Mouse (Mus musculus) lung, embryonic 16.5 days (tissue): ENCODE results near the gene Pigh. TPM values are rescaled to one million over a fixed set of nuclear protein-coding genes. Genes with fewer than 3 reads are reported as not detected.
A peak's percentile ranks its signal among the peaks of the same experiment; 100 is the strongest.

Experiments
- ATAC-seq: fragments of 200-750 bp; cut with Nextera tagmentation; 2 replicates; pipeline ENCODE4 v1.8.0; 2017; ENCODE audit warnings: low read depth, mild to moderate bottlenecking, moderate library complexity
- H3K27ac ChIP-seq: fragments of 300-500 bp; sonication (generic); 2 replicates; pipeline ENCODE4 v1.5.1; 2014; ENCODE audit warnings: mild to moderate bottlenecking, control low read depth, low read length
- H3K27me3 ChIP-seq: fragments of 300-500 bp; sonication (generic); 2 replicates; pipeline ENCODE4 v1.6.1; 2014; ENCODE audit warnings: low read depth, low read length, mixed read lengths; ENCODE audit not compliant: control insufficient read depth, insufficient read depth
- H3K36me3 ChIP-seq: fragments of 300-500 bp; sonication (generic); 2 replicates; pipeline ENCODE4 v1.6.1; 2014; ENCODE audit warnings: low read length; ENCODE audit not compliant: control insufficient read depth, insufficient read depth
- H3K4me1 ChIP-seq: fragments of 300-500 bp; sonication (generic); replicated peaks from 2 replicates; pipeline ENCODE4 v1.6.1; 2014; ENCODE audit warnings: low read length, mixed read lengths; ENCODE audit not compliant: control insufficient read depth, insufficient read depth
- H3K4me2 ChIP-seq: fragments of 300-500 bp; sonication (generic); 2 replicates; pipeline ENCODE4 v1.6.1; 2014; ENCODE audit warnings: low read depth, low read length, control low read depth
- H3K4me3 ChIP-seq: fragments of 300-500 bp; sonication (generic); 2 replicates; pipeline ENCODE4 v1.5.1; 2014; ENCODE audit warnings: mild to moderate bottlenecking, low read length, control low read depth
- H3K9ac ChIP-seq: fragments of 300-500 bp; sonication (generic); 2 replicates; pipeline ENCODE4 v1.6.1; 2014; ENCODE audit warnings: low read length, control low read depth
- H3K9me3 ChIP-seq: fragments of 300-500 bp; sonication (generic); 2 replicates; pipeline ENCODE4 v1.6.1; 2016; ENCODE audit warnings: low read length; ENCODE audit not compliant: control insufficient read depth
- WGBS: fragments of 180-500 bp; shearing (Covaris S2); extraction: QIAGEN DNeasy Blood & Tissue Kit; methylation state at CpG from one replicate; pipeline ENCODE4 v1.1.7; 2014; 5-methylcytosine and 5-hydroxymethylcytosine counted together
- polyA plus RNA-seq: library from polyadenylated mRNA; unstranded; fragments of >200 nt; fragmentation: Nextera tagmentation; extraction: Ambion mirVana; gene quantifications from 2 replicates; pipeline ENCODE4 v1.2.1, GENCODE M21; 2015

Pigh gene
- polyA plus RNA-seq, 1 experiment from 2014 or later: 26.4 TPM

GRCm38 (mm10) chr12:79070736-79071333, 18.6 kb downstream of the Pigh start:
- Histone ChIP-seq H3K4me1 (no peaks in the 10 kb centered on the region), H3K4me2 (no peak overlapping the region), H3K27me3 (no peaks in the 10 kb centered on the region), H3K27ac (no peak overlapping the region), H3K9ac (no peak overlapping the region), H3K4me3 (no peak overlapping the region), H3K9me3 (no peaks in the 10 kb centered on the region), H3K36me3 (0 out of 2 replicates have a peak, but pooled peaks cover 5% of the 10 kb centered on the region)
- WGBS: 64% methylated on average over 9 of the region's 9 CpGs
- no peak for ATAC-seq

- Histone ChIP-seq H3K36me3 (0 out of 2 replicates have a peak, but pooled peaks cover 5% of the 10 kb centered on the region), H3K9me3 (no peaks in the 10 kb centered on the region), H3K4me2 (no peak overlapping the region), H3K27me3 (no peaks in the 10 kb centered on the region), H3K4me3 (no peak overlapping the region), H3K4me1 (no peaks in the 10 kb centered on the region), H3K27ac (no peak overlapping the region), H3K9ac (no peak overlapping the region)
- 87% methylated on average over 6 of the region's 6 CpGs for WGBS
- ATAC-seq: no peak
These were observed 19.5 kb downstream of the Pigh start for GRCm38 (mm10) chr12:79069916-79070315.

- Histone ChIP-seq H3K9me3 (no peaks in the 10 kb centered on the region), H3K4me1 (no peaks in the 10 kb centered on the region), H3K27ac (no peak overlapping the region), H3K27me3 (no peaks in the 10 kb centered on the region), H3K36me3 (0 out of 2 replicates have a peak, but pooled peaks cover 5% of the 10 kb centered on the region), H3K4me3 (no peak overlapping the region), H3K9ac (no peak overlapping the region), H3K4me2 (no peak overlapping the region)
- 88% methylated on average over 6 of the region's 6 CpGs for WGBS
- ATAC-seq: no peak
These were observed 20.3 kb downstream of the Pigh start for GRCm38 (mm10) chr12:79069187-79069608.

- H3K9ac ChIP-seq: no peak overlapping the region
- H3K27me3 ChIP-seq: no peaks in the 10 kb centered on the region
- WGBS: 91% methylated on average over 11 of the region's 11 CpGs
- no peak overlapping the region for H3K4me3 ChIP-seq
- H3K27ac ChIP-seq: no peak overlapping the region
- no peaks in the 10 kb centered on the region for H3K4me1 ChIP-seq
- H3K9me3 ChIP-seq: no peaks in the 10 kb centered on the region
- H3K36me3 ChIP-seq: 0 out of 2 replicates have a peak, but pooled peaks cover 2% of the 10 kb centered on the region
- H3K4me2 ChIP-seq: no peak overlapping the region
- no peak for ATAC-seq
These were observed 21.1 kb downstream of the Pigh start for GRCm38 (mm10) chr12:79068306-79068705.

GRCm38 (mm10) chr12:79067526-79067925, 21.9 kb downstream of the Pigh start:
- H3K27me3 ChIP-seq: no peaks in the 10 kb centered on the region
- H3K4me3 ChIP-seq: no peak overlapping the region
- H3K9me3 ChIP-seq: no peaks in the 10 kb centered on the region
- H3K4me1 ChIP-seq: no peaks in the 10 kb centered on the region
- no peak overlapping the region for H3K27ac ChIP-seq
- no peak overlapping the region for H3K9ac ChIP-seq
- no peak for ATAC-seq
- H3K36me3 ChIP-seq: 0 out of 2 replicates have a peak, but pooled peaks cover 2% of the 10 kb centered on the region
- WGBS: 81% methylated on average over 5 of the region's 5 CpGs
- H3K4me2 ChIP-seq: no peak overlapping the region

GRCm38 (mm10) chr12:79066431-79066830, 23.0 kb downstream of the Pigh start:
- ATAC-seq: no peak
- Histone ChIP-seq H3K9me3 (no peaks in the 10 kb centered on the region), H3K27me3 (no peaks in the 10 kb centered on the region), H3K27ac (no peak overlapping the region), H3K4me3 (no peak overlapping the region), H3K4me1 (no peaks in the 10 kb centered on the region), H3K4me2 (no peak overlapping the region), H3K9ac (no peak overlapping the region), H3K36me3 (0 out of 2 replicates have a peak, but pooled peaks cover 2% of the 10 kb centered on the region)
- WGBS: 54% methylated on average over 9 of the region's 9 CpGs

GRCm38 (mm10) chr12:79064451-79064850, 25.0 kb downstream of the Pigh start:
- H3K27ac ChIP-seq: no peak overlapping the region
- H3K4me1 ChIP-seq: peaks cover 6% of the 10 kb centered on the region; the same call in 1 of the 2 replicates
- H3K4me3 ChIP-seq: no peak overlapping the region
- H3K27me3 ChIP-seq: no peaks in the 10 kb centered on the region
- 0 out of 2 replicates have a peak, but pooled peaks cover 2% of the 10 kb centered on the region for H3K36me3 ChIP-seq
- no peaks in the 10 kb centered on the region for H3K9me3 ChIP-seq
- 87% methylated on average over 13 of the region's 13 CpGs for WGBS
- no peak for ATAC-seq
- no peak overlapping the region for H3K9ac ChIP-seq
- H3K4me2 ChIP-seq: no peak overlapping the region

GRCm38 (mm10) chr12:79060766-79061652, 28.4 kb downstream of the Pigh start:
- WGBS: 59% methylated on average over 7 of the region's 7 CpGs
- Histone ChIP-seq H3K36me3 (no peaks in the 10 kb centered on the region), H3K4me3 (no peak overlapping the region), H3K4me2 (no peak overlapping the region), H3K9me3 (no peaks in the 10 kb centered on the region), H3K9ac (no peak overlapping the region), H3K4me1 (peaks cover 6% of the 10 kb centered on the region; the same call in 1 of the 2 replicates), H3K27me3 (no peaks in the 10 kb centered on the region), H3K27ac (no peak overlapping the region; the same call in 1 of the 2 replicates)
- peak; percentile 57; the same call in 1 of the 2 replicates for ATAC-seq

- Histone ChIP-seq H3K4me1 (peaks cover 6% of the 10 kb centered on the region; the same call in 1 of the 2 replicates), H3K4me3 (no peak overlapping the region), H3K9me3 (no peaks in the 10 kb centered on the region), H3K4me2 (no peak overlapping the region), H3K36me3 (peaks cover 3% of the 10 kb centered on the region; the same call in 1 of the 2 replicates), H3K9ac (no peak overlapping the region), H3K27me3 (no peaks in the 10 kb centered on the region), H3K27ac (peak overlapping the region; percentile 18; the same call in 1 of the 2 replicates)
- peak; percentile 65 for ATAC-seq
- WGBS: 69% methylated on average over 9 of the region's 9 CpGs
These were observed 29.3 kb downstream of the Pigh start for GRCm38 (mm10) chr12:79060134-79060533.
